Mouse (Mus musculus): ENCODE data around the gene Gadd45gip1. TPM values are rescaled to one million over a fixed set of nuclear protein-coding genes. Genes with fewer than 3 reads are reported as not detected.
"Not testable (repeated sequence)": the region's sequence is repeated elsewhere in the genome, so short reads cannot be mapped to it uniquely, and the experiment has no call there.

Gene Gadd45gip1
- polyA plus RNA-seq, 1 experiment from 2014 or later = 39.7 TPM

- 21% methylated on average over 19 of the region's 19 CpGs for WGBS
- no peaks in the 10 kb centered on the region for H3K36me3 ChIP-seq
- peak; percentile 27 for ATAC-seq (ENCODE audit: low FRiP score, low read depth)
- H3K4me3 ChIP-seq = no peak overlapping the region
- H3K9me3 ChIP-seq = no peaks in the 10 kb centered on the region
- H3K9ac ChIP-seq = no peak overlapping the region
- H3K4me2 ChIP-seq = 0 out of 2 replicates have a peak overlapping the region, but pooled peaks have one; percentile 7
- peak overlapping the region; percentile 79 for H3K27ac ChIP-seq (replicated peaks)
- H3K4me1 ChIP-seq (replicated peaks) = peaks cover 32% of the 10 kb centered on the region
- no peaks in the 10 kb centered on the region for H3K27me3 ChIP-seq
Observed at GRCm38 (mm10) chr8:84814555-84815441, 16.5 kb upstream of the Gadd45gip1 start.

- no peaks in the 10 kb centered on the region for H3K27me3 ChIP-seq
- H3K4me3 ChIP-seq = no peak overlapping the region
- H3K4me1 ChIP-seq (replicated peaks) = peaks cover 29% of the 10 kb centered on the region
- WGBS = 16% methylated on average over 9 of the region's 9 CpGs
- H3K9ac ChIP-seq = no peak overlapping the region
- H3K4me2 ChIP-seq = no peak overlapping the region
- ATAC-seq (ENCODE audit: low FRiP score, low read depth) = peak; percentile 44
- no peaks in the 10 kb centered on the region for H3K36me3 ChIP-seq
- H3K9me3 ChIP-seq = no peaks in the 10 kb centered on the region
- H3K27ac ChIP-seq (replicated peaks) = peak overlapping the region; percentile 79
Observed at GRCm38 (mm10) chr8:84815547-84815946, 15.8 kb upstream of the Gadd45gip1 start.

GRCm38 (mm10) chr8:84816117-84816516, 15.2 kb upstream of the Gadd45gip1 start:
- no peak for ATAC-seq (ENCODE audit: low FRiP score, low read depth)
- H3K4me3 ChIP-seq = no peak overlapping the region
- H3K9me3 ChIP-seq = no peaks in the 10 kb centered on the region
- no peaks in the 10 kb centered on the region for H3K27me3 ChIP-seq
- no peak overlapping the region for H3K4me2 ChIP-seq
- no peak overlapping the region for H3K27ac ChIP-seq (replicated peaks)
- 72% methylated on average over 17 of the region's 17 CpGs for WGBS
- H3K9ac ChIP-seq = no peak overlapping the region
- H3K4me1 ChIP-seq (replicated peaks) = peaks cover 24% of the 10 kb centered on the region
- H3K36me3 ChIP-seq = no peaks in the 10 kb centered on the region

GRCm38 (mm10) chr8:84822723-84823122, 8.6 kb upstream of the Gadd45gip1 start, which contains the start of gene Dand5:
TSS of gene Dand5 (minus strand) at chr8:84822823.
- peak within 1 kb of the TSS; percentile 60 for H3K4me2 ChIP-seq

GRCm38 (mm10) chr8:84823653-84824052, 7.7 kb upstream of the Gadd45gip1 start:
- 1% methylated on average over 18 of the region's 18 CpGs for WGBS
- peak; percentile 87 for ATAC-seq (ENCODE audit: low FRiP score, low read depth)
- peak overlapping the region; percentile 36; the same call in 1 of the 2 replicates for H3K9ac ChIP-seq

More at GRCm38 (mm10) chr8:84822723-84823122, 8.6 kb upstream of the Gadd45gip1 start, which contains the start of gene Dand5:
- H3K4me3 ChIP-seq = peak within 1 kb of the TSS; percentile 33
- H3K36me3 ChIP-seq = no peaks in the 10 kb centered on the region
- H3K27ac ChIP-seq (replicated peaks) = no peak within 1 kb of the TSS
- peaks cover 10% of the 10 kb centered on the region for H3K4me1 ChIP-seq (replicated peaks)
- ATAC-seq (ENCODE audit: low FRiP score, low read depth) = 0 out of 2 replicates have a peak, but pooled peaks have one; percentile 27
- H3K9ac ChIP-seq = peak within 1 kb of the TSS; percentile 36; the same call in 1 of the 2 replicates
- H3K9me3 ChIP-seq = no peaks in the 10 kb centered on the region
- 32% methylated on average over 3 of the region's 3 CpGs for WGBS
- no peaks in the 10 kb centered on the region for H3K27me3 ChIP-seq

GRCm38 (mm10) chr8:84825636-84826035, 5.7 kb upstream of the Gadd45gip1 start:
- no peak overlapping the region for H3K27ac ChIP-seq (replicated peaks)
- WGBS = 73% methylated on average over 4 of the region's 4 CpGs
- no peak overlapping the region for H3K9ac ChIP-seq
- ATAC-seq (ENCODE audit: low FRiP score, low read depth) = no peak
- H3K36me3 ChIP-seq = no peaks in the 10 kb centered on the region
- H3K4me3 ChIP-seq = no peak overlapping the region
- H3K4me1 ChIP-seq (replicated peaks) = peaks cover 14% of the 10 kb centered on the region
- H3K27me3 ChIP-seq = no peaks in the 10 kb centered on the region
- H3K9me3 ChIP-seq = no peaks in the 10 kb centered on the region
- no peak overlapping the region for H3K4me2 ChIP-seq

More at GRCm38 (mm10) chr8:84823653-84824052, 7.7 kb upstream of the Gadd45gip1 start:
- Histone ChIP-seq H3K4me1 (replicated peaks) (peaks cover 10% of the 10 kb centered on the region), H3K27me3 (no peaks in the 10 kb centered on the region), H3K27ac (replicated peaks) (0 out of 2 replicates have a peak overlapping the region, but pooled peaks have one; percentile 53), H3K36me3 (no peaks in the 10 kb centered on the region), H3K4me3 (peak overlapping the region; percentile 33), H3K4me2 (peak overlapping the region; percentile 60), H3K9me3 (no peaks in the 10 kb centered on the region)

- not testable (repeated sequence) for H3K36me3 ChIP-seq; H3K9ac ChIP-seq; H3K4me2 ChIP-seq; ATAC-seq (ENCODE audit: low FRiP score, low read depth); H3K9me3 ChIP-seq; H3K27me3 ChIP-seq; H3K27ac ChIP-seq (replicated peaks); H3K4me3 ChIP-seq
- peaks cover 16% of the 10 kb centered on the region for H3K4me1 ChIP-seq (replicated peaks)
- 69% methylated on average over 2 of the region's 2 CpGs for WGBS
Observed at GRCm38 (mm10) chr8:84826518-84826917, 4.8 kb upstream of the Gadd45gip1 start.

GRCm38 (mm10) chr8:84832034-84832717, 854 bp downstream of the Gadd45gip1 start:
- peaks cover 30% of the 10 kb centered on the region for H3K4me1 ChIP-seq (replicated peaks)
- H3K9me3 ChIP-seq = no peaks in the 10 kb centered on the region
- H3K4me2 ChIP-seq = peak overlapping the region; percentile 65
- H3K4me3 ChIP-seq = peak overlapping the region; percentile 73
- peak overlapping the region; percentile 91 for H3K27ac ChIP-seq (replicated peaks)
- WGBS = under 1% methylated on average over 53 of the region's 59 CpGs
- peaks cover 33% of the 10 kb centered on the region for H3K36me3 ChIP-seq
- H3K27me3 ChIP-seq = no peaks in the 10 kb centered on the region
- peak; percentile 79 for ATAC-seq (ENCODE audit: low FRiP score, low read depth)
- peak overlapping the region; percentile 79 for H3K9ac ChIP-seq

GRCm38 (mm10) chr8:84832759-84833742, 1.7 kb downstream of the Gadd45gip1 start:
- ATAC-seq (ENCODE audit: low FRiP score, low read depth) = no peak
- peaks cover 42% of the 10 kb centered on the region for H3K36me3 ChIP-seq
- peak overlapping the region; percentile 65 for H3K4me2 ChIP-seq
- no peaks in the 10 kb centered on the region for H3K27me3 ChIP-seq
- peak overlapping the region; percentile 91 for H3K27ac ChIP-seq (replicated peaks)
- peak overlapping the region; percentile 73 for H3K4me3 ChIP-seq
- H3K9ac ChIP-seq = peak overlapping the region; percentile 79
- WGBS = 66% methylated on average over 10 of the region's 10 CpGs
- H3K9me3 ChIP-seq = no peaks in the 10 kb centered on the region
- H3K4me1 ChIP-seq (replicated peaks) = peaks cover 32% of the 10 kb centered on the region

- Histone ChIP-seq H3K36me3 (peaks cover 44% of the 10 kb centered on the region), H3K27me3 (no peaks in the 10 kb centered on the region), H3K4me1 (replicated peaks) (peaks cover 38% of the 10 kb centered on the region), H3K4me3 (no peak overlapping the region), H3K4me2 (no peak overlapping the region), H3K9ac (no peak overlapping the region), H3K9me3 (no peaks in the 10 kb centered on the region), H3K27ac (replicated peaks) (peak overlapping the region; percentile 91)
- 80% methylated on average over 19 of the region's 19 CpGs for WGBS
- ATAC-seq (ENCODE audit: low FRiP score, low read depth) = no peak
Observed at GRCm38 (mm10) chr8:84834002-84834865, 2.9 kb downstream of the Gadd45gip1 start.

Data from hindbrain, embryonic 15.5 days (tissue).